Mouse (Mus musculus) liver, embryonic 14.5 days (tissue): ENCODE measurements around the gene Atxn10.

Source experiments
- CTCF ChIP-seq: IDR thresholded peaks from 2 replicates; pipeline ENCODE4 v1.5.1; 2016; ENCODE audit warnings: antibody characterized with exemption, low read depth, control low read depth
- EP300 ChIP-seq: IDR thresholded peaks from 2 replicates; pipeline ENCODE4 v1.6.1; 2016; ENCODE audit warnings: antibody characterized with exemption, low read depth

DNA sequence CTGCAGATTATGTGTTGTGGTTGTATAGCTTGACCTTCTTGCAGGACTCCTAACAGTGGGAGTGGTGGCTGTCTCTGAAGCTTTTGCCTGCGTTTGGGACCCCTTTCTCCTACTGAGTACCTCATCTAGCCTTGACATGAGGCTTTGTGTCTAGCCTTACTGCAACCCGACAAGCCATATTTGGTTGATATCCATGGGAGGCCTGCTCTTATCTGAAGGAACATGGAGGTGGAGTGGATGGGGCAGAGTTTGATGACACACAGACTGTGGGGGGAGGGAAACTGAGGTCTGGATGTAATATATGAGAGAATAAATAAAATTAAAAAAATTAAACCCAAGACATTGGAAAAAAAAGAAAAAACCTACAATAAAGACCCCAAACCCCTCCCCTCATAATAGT lies 14.1 kb downstream of the Atxn10 start:
- TF ChIP-seq CTCF, result no peak
- TF ChIP-seq EP300, result no peak; the same call in 1 of the 2 replicates
